Mouse (Mus musculus) spleen, adult 2 months (tissue): ENCODE data around the gene Sdf2l1. TPM values are rescaled to one million over a fixed set of nuclear protein-coding genes. Genes with fewer than 3 reads are reported as not detected.

Experiments used
- DNase-seq, 2 experiments: peaks; one replicate each; pipeline versions ENCODE4 v3.0.0 to v3.0.0-alpha.2; 2012 to 2021; ENCODE audit warnings: low spot score in 2 of 2, low read depth in 1 of 2
- H3K27ac ChIP-seq: fragments of 200-500 bp; 2 replicates; pipeline ENCODE4 v1.5.1; 2012; ENCODE audit warnings: low read length, inconsistent platforms; ENCODE audit not compliant: insufficient read depth
- H3K27me3 ChIP-seq: fragments of 200-500 bp; 2 replicates; pipeline ENCODE4 v1.6.1; 2012; ENCODE audit warnings: mild to moderate bottlenecking, moderate library complexity, low read length, inconsistent platforms; ENCODE audit not compliant: control insufficient read depth, insufficient read depth
- H3K36me3 ChIP-seq: fragments of 200-500 bp; 2 replicates; pipeline ENCODE4 v1.6.1; 2012; ENCODE audit warnings: mild to moderate bottlenecking, low read length, inconsistent platforms; ENCODE audit not compliant: control insufficient read depth, insufficient read depth
- H3K4me1 ChIP-seq: fragments of 200-500 bp; 2 replicates; pipeline ENCODE4 v1.6.1; 2011; ENCODE audit warnings: inconsistent platforms; ENCODE audit not compliant: control insufficient read depth, insufficient read depth, insufficient read length
- H3K4me3 ChIP-seq: fragments of 200-500 bp; 2 replicates; pipeline ENCODE4 v1.5.1; 2011; ENCODE audit warnings: mild to moderate bottlenecking, inconsistent platforms; ENCODE audit not compliant: insufficient read depth, insufficient read length; ENCODE audit errors: extremely low read depth
- CTCF ChIP-seq: fragments of 200-500 bp; IDR thresholded peaks from 2 replicates; pipeline ENCODE4 v1.5.1; 2011; ENCODE audit warnings: mild to moderate bottlenecking, inconsistent platforms; ENCODE audit not compliant: insufficient read depth, insufficient read length, insufficient replicate concordance; ENCODE audit errors: extremely low read depth
- POLR2A ChIP-seq: fragments of 200-500 bp; IDR thresholded peaks from 2 replicates; pipeline ENCODE4 v1.6.1; 2011; ENCODE audit warnings: low read depth, low read length, inconsistent platforms
- WGBS: fragments of 180-500 bp; shearing (Covaris S2); methylation state at CpG from one replicate; pipeline ENCODE4 v1.1.7; 2018; 5-methylcytosine and 5-hydroxymethylcytosine counted together
- polyA plus RNA-seq: library from polyadenylated mRNA; depleted of rRNA; stranded (reverse); fragments of >200 nt; gene quantifications from 2 replicates; pipeline ENCODE4 v1.2.3, GENCODE M21; 2012

Gene Sdf2l1
- polyA plus RNA-seq, 1 experiment: 71.8 TPM

DNA sequence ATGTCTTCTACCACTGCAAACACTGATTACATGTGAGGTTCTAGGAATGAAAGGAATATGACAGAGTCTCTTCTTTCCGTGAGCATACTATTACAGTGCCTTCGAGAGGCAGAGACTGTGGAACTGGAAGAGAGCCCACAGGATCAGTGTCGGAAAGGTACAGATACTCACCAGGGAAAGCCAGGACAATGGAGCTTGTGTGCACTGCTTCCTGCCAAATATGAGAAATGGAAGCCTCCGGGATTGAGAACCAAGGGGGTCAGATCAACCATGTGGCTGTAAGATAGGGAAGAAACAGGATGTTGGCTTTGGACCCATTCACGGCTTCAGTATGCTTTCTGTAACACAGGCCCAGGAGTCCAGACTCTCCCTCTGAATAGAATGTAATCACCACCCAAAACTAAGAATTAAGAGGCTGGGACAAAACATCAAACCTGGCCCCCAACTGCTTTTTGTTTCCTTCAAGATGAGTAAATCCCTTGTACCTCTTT, 14.8 kb downstream of the Sdf2l1 start:
- Histone ChIP-seq H3K27ac (no peak overlapping the region; the same call in 1 of the 2 replicates), H3K27me3 (no peaks in the 10 kb centered on the region), H3K4me1 (no peaks in the 10 kb centered on the region), H3K4me3 (no peak overlapping the region), H3K36me3 (no peaks in the 10 kb centered on the region)
- WGBS: 89% methylated on average over 5 of the region's 5 CpGs
- DNase-seq: no peak
- TF ChIP-seq CTCF (no peak), POLR2A (no peak)

DNA sequence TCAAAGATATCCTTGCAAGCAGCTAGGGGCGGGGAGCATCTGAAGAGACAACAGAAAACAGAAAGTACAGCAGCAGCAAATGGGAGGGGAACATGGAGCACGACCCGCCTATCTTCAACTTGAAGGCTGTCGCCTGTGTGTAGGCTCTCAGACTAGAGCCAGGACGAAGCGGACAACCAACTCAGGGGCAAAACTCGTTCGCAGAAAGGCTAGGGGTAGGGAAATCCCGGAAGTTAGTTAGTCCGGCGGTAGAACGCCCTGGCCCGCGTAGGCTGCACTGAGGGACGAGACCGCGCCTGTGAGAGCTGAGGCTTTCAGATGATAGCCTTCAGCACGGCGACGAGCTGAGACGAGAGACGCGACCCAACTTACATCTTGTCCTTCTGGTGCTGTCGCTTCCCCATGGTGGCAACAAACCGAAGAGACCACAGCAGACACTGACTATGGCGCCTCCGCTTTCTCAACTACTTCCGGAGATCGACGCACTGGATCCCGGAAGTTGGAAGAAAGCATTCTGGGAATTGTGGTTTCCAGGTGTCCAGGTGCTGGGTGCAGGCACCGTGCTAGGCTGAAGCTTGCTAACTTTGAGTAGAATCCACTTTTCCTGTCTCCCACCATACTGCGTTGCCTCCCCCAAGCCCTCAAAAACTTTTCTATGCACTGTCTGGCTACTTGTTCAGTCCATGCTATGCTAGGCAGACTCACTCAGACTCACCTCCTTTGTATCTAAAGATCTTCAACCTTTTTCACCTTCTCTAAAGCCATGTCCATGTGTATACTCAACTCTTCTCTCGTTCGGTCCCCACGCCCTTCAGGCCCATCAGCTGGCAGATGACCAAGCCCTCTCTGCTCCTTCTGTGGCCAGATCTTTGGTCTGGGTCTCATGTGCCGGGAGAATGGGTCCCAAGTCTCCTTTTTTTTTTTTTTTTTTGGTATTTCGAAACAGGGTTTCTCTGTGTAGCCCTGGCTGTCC, 21.1 kb downstream of the Sdf2l1 start, which contains the start of gene Ppil2:
Gene Ppil2, minus strand, starts transcription at position 487 of the 973 bp plus-strand sequence.
- Histone ChIP-seq H3K4me3 (peak within 1 kb of the TSS; percentile 84), H3K4me1 (peaks cover 7% of the 10 kb centered on the region; the same call in 1 of the 2 replicates), H3K27me3 (no peaks in the 10 kb centered on the region), H3K27ac (peak within 1 kb of the TSS; percentile 68), H3K36me3 (peaks cover 8% of the 10 kb centered on the region)
- WGBS: 7% methylated on average over 38 of the region's 38 CpGs
- DNase-seq: peak; percentile 53 to 67
- TF ChIP-seq CTCF (no peak), POLR2A (peak; percentile 72)

- no peak for DNase-seq
- no peak for TF ChIP-seq CTCF
- H3K27ac ChIP-seq: no peak overlapping the region
- H3K4me3 ChIP-seq: no peak overlapping the region
- H3K4me1 ChIP-seq: no peaks in the 10 kb centered on the region
- no peaks in the 10 kb centered on the region for H3K27me3 ChIP-seq
- H3K36me3 ChIP-seq: peaks cover 37% of the 10 kb centered on the region
- 83% methylated on average over 4 of the region's 4 CpGs for WGBS
Observed at GRCm38 (mm10) chr16:17104600-17104999, 27.6 kb downstream of the Sdf2l1 start.

DNA sequence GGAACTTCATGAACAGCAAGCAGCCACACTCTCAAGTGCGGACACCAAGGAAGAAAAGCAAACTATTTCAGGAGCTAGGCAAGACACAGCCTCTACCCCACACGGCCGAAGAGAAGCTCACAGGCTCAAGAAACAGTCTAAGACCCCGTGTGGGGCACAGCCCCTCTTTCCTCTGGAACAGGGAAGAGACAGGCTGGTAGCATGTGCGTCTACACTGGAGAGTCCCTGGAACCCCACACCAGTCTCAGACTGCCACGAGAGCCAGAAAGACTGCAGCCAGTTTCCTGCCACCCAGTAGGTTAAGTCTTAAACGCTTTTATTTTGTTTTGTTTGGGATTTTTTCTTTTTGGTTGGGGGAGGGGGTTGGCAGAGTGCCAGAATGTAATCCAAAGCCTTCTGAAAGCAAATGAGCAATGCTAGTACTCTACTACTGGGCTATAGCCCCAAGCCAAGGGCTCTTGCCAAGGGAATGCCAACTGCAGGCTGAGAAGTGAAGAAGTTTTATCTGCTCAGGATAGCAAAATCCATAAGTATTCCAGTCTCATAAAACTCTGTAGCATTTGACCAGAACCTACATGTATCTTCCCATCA, 29.5 kb downstream of the Sdf2l1 start:
- no peak overlapping the region for H3K4me3 ChIP-seq
- TF ChIP-seq CTCF (no peak), POLR2A (no peak)
- no peak for DNase-seq
- H3K27me3 ChIP-seq: no peaks in the 10 kb centered on the region
- H3K36me3 ChIP-seq: peaks cover 43% of the 10 kb centered on the region
- 87% methylated on average over 7 of the region's 7 CpGs for WGBS
- H3K4me1 ChIP-seq: no peaks in the 10 kb centered on the region
- H3K27ac ChIP-seq: no peak overlapping the region

DNA sequence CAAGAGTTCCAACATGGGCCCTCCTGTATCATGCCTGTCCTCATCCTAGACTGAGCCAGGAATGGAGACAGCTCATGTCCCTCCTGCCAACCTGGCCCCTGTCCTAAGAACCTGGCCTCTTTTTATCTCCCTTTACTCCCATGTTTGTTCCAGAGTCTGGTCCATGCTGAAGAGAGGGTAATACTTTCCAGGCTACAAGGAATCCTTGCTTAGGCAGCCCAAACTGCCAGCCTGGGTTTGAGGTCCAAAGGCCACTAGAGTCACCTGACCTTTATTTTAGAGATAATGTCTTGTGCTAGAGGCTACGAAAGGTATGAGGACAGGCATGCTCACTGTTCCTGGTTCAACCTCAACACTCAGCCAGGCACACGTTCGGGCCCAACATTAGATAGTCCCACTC, 35.2 kb downstream of the Sdf2l1 start:
- H3K36me3 ChIP-seq: peaks cover 47% of the 10 kb centered on the region
- 98% methylated on average over 3 of the region's 3 CpGs for WGBS
- TF ChIP-seq CTCF: no peak
- TF ChIP-seq POLR2A: no peak

GRCm38 (mm10) chr16:17088346-17088745, 43.8 kb downstream of the Sdf2l1 start:
- H3K27me3 ChIP-seq: no peaks in the 10 kb centered on the region
- peaks cover 50% of the 10 kb centered on the region for H3K36me3 ChIP-seq
- 91% methylated on average over 3 of the region's 3 CpGs for WGBS
- no peak for DNase-seq
- H3K27ac ChIP-seq: no peak overlapping the region
- TF ChIP-seq POLR2A (no peak), CTCF (no peak)
- H3K4me1 ChIP-seq: no peaks in the 10 kb centered on the region
- no peak overlapping the region for H3K4me3 ChIP-seq

More for the DNA sequence above, 35.2 kb downstream of the Sdf2l1 start:
- Histone ChIP-seq H3K4me3 (no peak overlapping the region), H3K4me1 (no peaks in the 10 kb centered on the region), H3K27ac (no peak overlapping the region), H3K27me3 (no peaks in the 10 kb centered on the region)
- DNase-seq: no peak
